Mouse (Mus musculus): ENCODE measurements around the gene Maea. TPM values are rescaled to one million over a fixed set of nuclear protein-coding genes. Genes with fewer than 3 reads are reported as not detected.

The Maea gene
- polyA plus RNA-seq (2012) = 112 and 232 TPM in 2 replicates

DNA sequence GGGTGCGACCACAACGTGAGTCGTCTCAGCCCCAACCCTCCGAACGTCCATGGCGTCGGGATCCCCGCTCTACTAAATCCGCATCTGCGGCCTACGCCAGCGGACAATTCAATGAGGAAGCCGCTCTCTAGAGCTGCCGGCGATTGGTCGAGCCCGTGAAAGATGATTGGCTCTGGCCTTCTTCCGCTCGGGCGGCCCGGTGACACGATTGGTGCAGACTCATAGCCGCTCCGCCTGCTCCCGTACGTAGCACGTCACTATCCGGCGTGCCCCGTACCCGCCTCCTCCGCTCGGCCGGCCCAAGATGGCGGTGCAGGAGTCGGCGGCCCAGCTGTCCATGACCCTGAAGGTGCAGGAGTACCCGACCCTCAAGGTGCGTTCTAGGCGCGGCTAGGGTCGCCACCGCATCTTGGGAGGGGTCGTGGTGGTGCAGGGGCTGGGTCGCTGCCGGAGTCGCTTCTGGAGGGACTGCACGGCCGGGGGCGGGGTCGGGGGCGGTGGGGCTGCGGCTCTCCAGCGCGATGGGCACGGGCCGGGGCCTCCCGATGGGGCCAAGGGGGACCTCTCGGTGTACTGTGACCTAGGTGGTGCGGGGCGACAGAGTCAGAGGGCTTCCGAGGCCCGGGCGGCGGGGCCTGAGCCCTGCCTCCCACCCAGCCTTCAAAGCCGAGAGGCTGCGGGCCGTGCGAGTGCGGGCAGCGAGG is at the start of gene Maea:
TSS of gene Maea (plus strand) at position 237 of the 704 bp plus-strand sequence.
- TF ChIP-seq GATA1 (IDR thresholded peaks at IDR 0.05; ENCODE audit: low read length) = no peak

DNA sequence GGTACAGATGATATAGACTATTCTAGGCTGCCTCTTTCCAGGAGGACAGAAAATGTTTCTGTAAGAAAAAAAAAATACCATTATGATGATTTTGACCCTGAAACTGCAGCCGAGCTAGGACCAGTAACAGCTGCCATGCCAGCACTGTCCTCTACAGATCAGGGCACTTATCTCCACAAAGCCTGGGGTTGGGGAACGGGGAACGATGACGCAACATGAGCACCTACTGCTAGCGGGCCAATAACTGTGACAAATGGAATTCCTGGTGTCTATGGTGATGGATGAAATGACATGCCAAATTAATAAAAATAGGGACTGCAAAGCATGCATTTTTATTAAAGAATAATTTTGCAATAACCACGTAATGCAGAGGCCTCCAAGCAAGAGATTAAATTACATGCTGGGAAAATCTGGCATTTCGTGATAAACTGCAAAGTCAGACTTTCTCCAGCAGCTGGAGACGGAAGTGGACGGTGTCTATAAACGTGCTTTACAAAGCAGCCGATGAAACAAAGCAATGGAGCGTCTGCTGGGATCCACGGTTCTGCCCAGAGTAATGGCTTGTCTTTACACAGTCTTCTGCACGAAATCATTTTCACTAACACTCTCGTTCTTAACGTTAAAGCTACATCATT is 41.4 kb upstream of the Maea start:
- TF ChIP-seq GATA1 (IDR thresholded peaks at IDR 0.05; ENCODE audit: low read length) = no peak

GRCm38 (mm10) chr5:33297164-33297563 is 38.1 kb upstream of the Maea start:
- no peak for TF ChIP-seq GATA1 (IDR thresholded peaks at IDR 0.05; ENCODE audit: low read length)

GRCm38 (mm10) chr5:33301801-33302200 is 33.5 kb upstream of the Maea start:
- no peak for TF ChIP-seq GATA1 (IDR thresholded peaks at IDR 0.05; ENCODE audit: low read length)

DNA sequence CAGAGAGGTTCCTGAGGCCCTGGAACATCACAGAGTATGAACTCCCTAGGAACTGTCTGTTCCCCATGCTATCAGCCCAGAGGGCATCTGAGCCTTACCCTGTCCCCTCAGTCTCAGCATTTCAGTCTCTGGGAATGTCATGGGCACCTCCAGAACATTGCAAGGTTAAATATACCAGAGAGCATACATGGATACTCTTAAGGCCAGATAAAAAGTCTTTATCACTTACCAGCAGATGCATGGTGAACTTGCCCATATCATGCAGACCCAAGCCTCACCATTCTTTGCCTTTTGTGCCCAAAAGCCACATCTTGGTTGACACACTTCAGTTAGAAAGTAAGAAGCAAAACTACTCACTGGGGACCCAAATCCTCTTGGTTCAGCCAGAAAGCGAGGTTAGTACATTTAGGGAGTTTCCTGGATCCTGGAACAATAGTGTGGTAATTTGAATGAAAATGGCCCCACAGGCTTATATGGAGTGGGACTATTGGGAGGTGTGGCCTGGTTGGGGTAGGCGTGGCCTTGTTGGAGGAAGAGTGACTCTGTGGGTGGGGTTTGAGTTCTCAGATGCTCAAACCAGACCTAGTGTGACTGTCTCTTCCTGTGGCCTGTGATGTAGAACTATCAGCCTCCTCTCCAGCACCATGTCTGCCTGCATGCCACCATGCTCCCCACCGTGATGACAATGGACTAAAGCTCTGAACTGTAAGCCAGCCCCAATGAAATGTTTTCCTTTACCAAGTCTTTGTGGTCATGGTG is 24.4 kb upstream of the Maea start:
- no peak for TF ChIP-seq GATA1 (IDR thresholded peaks at IDR 0.05; ENCODE audit: low read length)

- TF ChIP-seq GATA1 (IDR thresholded peaks at IDR 0.05; ENCODE audit: low read length) = no peak
Measured at GRCm38 (mm10) chr5:33312192-33312591, 23.1 kb upstream of the Maea start.

GRCm38 (mm10) chr5:33324491-33324890 is 10.8 kb upstream of the Maea start:
- TF ChIP-seq GATA1 (IDR thresholded peaks at IDR 0.05; ENCODE audit: low read length) = no peak

DNA sequence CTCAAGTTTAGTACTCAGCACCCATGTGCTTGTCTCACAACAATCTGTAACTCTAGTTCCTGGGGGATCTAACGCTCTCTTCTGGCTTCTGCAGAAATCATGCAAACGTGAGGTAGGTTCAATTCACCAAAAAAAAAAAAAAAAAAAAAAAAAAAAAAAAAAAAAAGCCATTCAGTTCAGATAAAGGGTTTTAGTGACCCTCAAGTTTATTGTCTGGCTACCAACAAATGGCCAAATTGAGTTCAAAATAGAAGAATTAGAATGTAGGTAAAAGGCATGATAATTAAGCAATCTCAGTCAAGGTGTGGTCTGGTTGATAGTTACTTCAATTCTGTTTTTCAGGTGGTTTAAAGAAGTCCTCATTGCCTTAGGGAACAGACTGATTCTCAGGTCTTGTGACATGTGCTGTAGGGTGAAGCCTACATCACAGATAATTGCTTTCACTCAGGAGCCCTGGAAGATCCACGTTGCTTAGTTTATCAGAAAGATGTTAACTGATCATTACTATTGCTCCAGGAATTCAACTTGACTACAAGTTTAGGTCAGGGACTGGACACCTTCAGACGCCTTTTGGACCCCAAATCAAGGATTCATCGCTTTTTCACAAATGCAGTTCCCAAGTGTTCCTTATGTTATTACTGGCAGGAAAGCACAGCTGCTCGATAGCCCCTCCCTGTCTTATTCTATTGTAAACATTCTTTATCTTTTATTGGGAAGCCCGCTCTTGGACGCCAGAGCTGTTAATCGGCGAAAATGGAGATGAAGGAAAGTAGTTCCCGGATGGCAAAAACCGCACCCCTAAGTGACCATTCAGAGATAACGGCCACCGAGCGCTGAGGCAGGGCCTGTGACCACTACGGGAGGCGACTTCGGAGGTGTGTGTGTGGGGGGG is 682 bp upstream of the Maea start:
- TF ChIP-seq GATA1 (IDR thresholded peaks at IDR 0.05; ENCODE audit: low read length) = no peak

- TF ChIP-seq GATA1 (IDR thresholded peaks at IDR 0.05; ENCODE audit: low read length) = no peak
Measured at GRCm38 (mm10) chr5:33335977-33336360, 660 bp downstream of the Maea start.

- TF ChIP-seq GATA1 (IDR thresholded peaks at IDR 0.05; ENCODE audit: low read length) = no peak
Measured at GRCm38 (mm10) chr5:33337206-33337605, 1.9 kb downstream of the Maea start.

DNA sequence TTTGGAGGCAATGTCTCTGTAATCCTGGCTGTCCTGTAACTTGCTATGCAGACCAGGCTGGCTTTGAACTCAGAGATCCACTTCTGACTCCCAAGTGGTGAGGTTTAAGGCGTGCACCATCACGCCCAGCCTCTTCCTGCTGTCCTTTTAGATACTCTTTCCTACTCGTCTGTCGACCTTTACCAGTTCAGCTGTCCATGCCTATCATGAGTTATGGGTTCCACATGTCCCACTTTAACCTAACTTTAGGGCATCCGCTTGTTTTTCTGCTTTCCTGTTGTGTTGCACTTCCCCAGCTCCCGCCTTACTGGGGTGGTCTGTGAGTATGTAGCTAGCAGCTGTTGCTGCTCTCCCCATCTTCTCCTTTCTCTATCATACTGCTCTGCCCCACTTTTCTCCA is 5.9 kb downstream of the Maea start:
- no peak for TF ChIP-seq GATA1 (IDR thresholded peaks at IDR 0.05; ENCODE audit: low read length)

DNA sequence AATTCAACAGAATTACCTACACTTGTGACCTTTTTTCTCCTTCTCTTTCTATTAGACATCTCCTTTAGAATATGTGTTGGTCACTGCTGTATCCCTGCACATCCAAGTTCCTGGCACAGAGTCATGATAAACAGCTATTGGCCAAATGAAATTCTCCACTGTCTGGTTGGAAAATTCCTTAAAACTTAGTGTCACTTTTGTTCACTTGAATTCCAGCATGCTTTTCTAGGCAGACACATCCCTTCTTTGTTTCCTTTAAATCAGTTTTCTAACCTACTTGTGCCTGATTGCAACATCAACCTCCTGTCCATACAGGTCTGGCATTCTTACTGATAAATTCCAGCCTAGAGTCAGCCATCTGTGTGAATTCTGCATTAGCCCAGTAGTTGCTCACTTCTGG is 7.5 kb downstream of the Maea start:
- TF ChIP-seq GATA1 (IDR thresholded peaks at IDR 0.05; ENCODE audit: low read length) = no peak

DNA sequence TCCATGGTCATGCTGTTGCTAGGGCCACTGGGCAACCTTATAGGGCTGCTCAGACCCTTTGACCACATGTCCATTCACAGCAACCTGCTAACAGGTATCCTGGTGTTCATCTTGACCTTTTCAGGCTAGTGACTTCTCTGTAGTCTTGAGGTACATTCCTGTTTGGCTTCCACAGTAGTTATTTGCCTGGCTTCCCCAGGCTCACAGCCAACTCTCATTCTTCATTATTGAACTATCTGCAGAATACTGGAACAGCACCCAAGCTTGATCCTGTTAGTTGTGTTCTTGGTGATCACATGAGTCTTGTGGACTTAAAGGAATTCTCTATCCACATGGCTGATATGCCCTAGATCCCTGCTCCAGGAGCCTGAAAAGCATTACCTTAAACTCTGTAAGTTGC is 8.3 kb downstream of the Maea start:
- TF ChIP-seq GATA1 (IDR thresholded peaks at IDR 0.05; ENCODE audit: low read length) = no peak

DNA sequence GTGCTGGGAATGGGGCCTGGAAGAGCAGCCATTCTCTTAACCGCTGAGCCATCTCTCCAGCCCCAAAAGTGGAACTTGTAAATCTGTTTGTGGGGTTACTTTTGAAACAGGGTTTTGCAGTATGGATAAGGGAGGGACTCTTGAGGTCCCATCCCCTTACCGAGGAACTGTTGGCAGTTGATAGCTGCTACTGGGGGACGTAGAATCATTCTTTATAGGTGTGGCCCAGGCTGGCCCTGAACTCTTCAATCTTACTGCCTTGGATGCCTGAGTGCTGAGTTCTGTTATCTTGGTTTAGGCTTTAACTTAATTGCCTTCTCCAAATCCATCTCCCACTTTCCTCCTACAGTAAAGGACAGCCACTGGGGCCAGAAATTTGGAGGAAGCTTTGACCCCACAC is 8.8 kb downstream of the Maea start:
- TF ChIP-seq GATA1 (IDR thresholded peaks at IDR 0.05; ENCODE audit: low read length) = no peak

DNA sequence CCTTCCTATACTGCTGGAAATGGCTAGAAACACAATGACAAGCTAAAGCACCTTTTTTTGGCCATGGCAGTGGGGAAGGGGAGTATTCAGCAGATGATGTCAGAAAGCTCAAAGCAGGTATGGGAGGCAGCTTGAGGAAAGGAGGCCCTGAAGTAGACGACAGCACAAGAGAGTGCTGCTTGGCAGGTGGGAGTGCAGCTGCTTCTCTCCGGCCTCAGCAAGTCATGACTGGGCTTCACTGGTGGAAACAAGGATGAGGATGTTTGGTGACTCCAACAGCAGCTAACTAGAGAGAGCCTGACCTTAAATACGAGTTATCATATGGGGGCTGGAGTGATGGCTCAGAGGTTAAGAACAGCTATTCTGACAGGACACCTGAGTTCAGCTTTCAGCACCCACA is 12.3 kb downstream of the Maea start:
- TF ChIP-seq GATA1 (IDR thresholded peaks at IDR 0.05; ENCODE audit: low read length) = no peak

GRCm38 (mm10) chr5:33349205-33349604 is 13.9 kb downstream of the Maea start:
- TF ChIP-seq GATA1 (IDR thresholded peaks at IDR 0.05; ENCODE audit: low read length) = no peak

Data from G1E-ER4 (cell line).